Mouse (Mus musculus): ENCODE measurements around the gene Scpep1. TPM values are rescaled to one million over a fixed set of nuclear protein-coding genes. Genes with fewer than 3 reads are reported as not detected.

The Scpep1 gene
- total and polyA plus RNA-seq, 3 experiments: 2.1 to 25.2 (median 8.1) TPM

- Histone ChIP-seq H3K36me3 (replicated peaks) (peaks cover 11% of the 10 kb centered on the region), H3K9me3 (replicated peaks) (no peaks in the 10 kb centered on the region), H3K4me1 (ENCODE audit: insufficient read depth, low read depth, low read length) (peaks cover 43% of the 10 kb centered on the region), H3K4me3 (ENCODE audit: low read depth, low read length) (no peak overlapping the region), H3K27me3 (ENCODE audit: insufficient read depth, low read length) (no peaks in the 10 kb centered on the region)
- TF ChIP-seq GATA1 (IDR thresholded peaks at IDR 0.05; ENCODE audit: borderline replicate concordance, low read length) (no peak), POLR2AphosphoS5 (IDR thresholded peaks at IDR 0.05; ENCODE audit: insufficient replicate concordance, low read depth, low read length) (no peak), CTCF (IDR thresholded peaks at IDR 0.05; ENCODE audit: low read depth, low read length) (no peak), GATA2 (IDR thresholded peaks at IDR 0.05; ENCODE audit: borderline replicate concordance, low read depth, low read length) (no peak), TAL1 (conservative IDR thresholded peaks at IDR 0.05; ENCODE audit: low read depth, low read length) (no peak)
- DNase-seq (ENCODE audit: low spot score) (no peak), ATAC-seq (ENCODE audit: extremely low read depth, insufficient number of reproducible peaks, low FRiP score, poor library complexity, severe bottlenecking) (no peak)
These were observed 40.4 kb upstream of the Scpep1 start for GRCm38 (mm10) chr11:88995616-88996015.

- no peak for ATAC-seq (ENCODE audit: extremely low read depth, insufficient number of reproducible peaks, low FRiP score, poor library complexity, severe bottlenecking)
- TF ChIP-seq CTCF (IDR thresholded peaks at IDR 0.05; ENCODE audit: low read depth, low read length) (no peak), GATA2 (IDR thresholded peaks at IDR 0.05; ENCODE audit: borderline replicate concordance, low read depth, low read length) (no peak), GATA1 (IDR thresholded peaks at IDR 0.05; ENCODE audit: borderline replicate concordance, low read length) (no peak), TAL1 (conservative IDR thresholded peaks at IDR 0.05; ENCODE audit: low read depth, low read length) (no peak), POLR2AphosphoS5 (IDR thresholded peaks at IDR 0.05; ENCODE audit: insufficient replicate concordance, low read depth, low read length) (no peak)
These were observed 39.2 kb upstream of the Scpep1 start for GRCm38 (mm10) chr11:88994492-88994891.

GRCm38 (mm10) chr11:88993625-88994024, 38.4 kb upstream of the Scpep1 start:
- DNase-seq (ENCODE audit: low spot score): peak; percentile 50
- no peaks in the 10 kb centered on the region for H3K27me3 ChIP-seq (ENCODE audit: insufficient read depth, low read length)
- peaks cover 19% of the 10 kb centered on the region for H3K36me3 ChIP-seq (replicated peaks)
- no peaks in the 10 kb centered on the region for H3K9me3 ChIP-seq (replicated peaks)
- no peak overlapping the region for H3K4me3 ChIP-seq (ENCODE audit: low read depth, low read length)
- H3K4me1 ChIP-seq (ENCODE audit: insufficient read depth, low read depth, low read length): peaks cover 33% of the 10 kb centered on the region
- TF ChIP-seq GATA1 (IDR thresholded peaks at IDR 0.05; ENCODE audit: borderline replicate concordance, low read length) (no peak), CTCF (IDR thresholded peaks at IDR 0.05; ENCODE audit: low read depth, low read length) (0 out of 2 replicates have a peak, but pooled peaks have one; percentile 8)
- ATAC-seq (ENCODE audit: extremely low read depth, insufficient number of reproducible peaks, low FRiP score, poor library complexity, severe bottlenecking): peak; percentile 54

More at GRCm38 (mm10) chr11:88994492-88994891, 39.2 kb upstream of the Scpep1 start:
- Histone ChIP-seq H3K4me3 (ENCODE audit: low read depth, low read length) (no peak overlapping the region), H3K27me3 (ENCODE audit: insufficient read depth, low read length) (no peaks in the 10 kb centered on the region), H3K4me1 (ENCODE audit: insufficient read depth, low read depth, low read length) (peaks cover 38% of the 10 kb centered on the region), H3K9me3 (replicated peaks) (no peaks in the 10 kb centered on the region), H3K36me3 (replicated peaks) (peaks cover 12% of the 10 kb centered on the region)
- no peak for DNase-seq (ENCODE audit: low spot score)

GRCm38 (mm10) chr11:88993186-88993585, 37.9 kb upstream of the Scpep1 start:
- Histone ChIP-seq H3K4me1 (ENCODE audit: insufficient read depth, low read depth, low read length) (peaks cover 29% of the 10 kb centered on the region), H3K4me3 (ENCODE audit: low read depth, low read length) (no peak overlapping the region), H3K36me3 (replicated peaks) (peaks cover 23% of the 10 kb centered on the region), H3K9me3 (replicated peaks) (no peaks in the 10 kb centered on the region), H3K27me3 (ENCODE audit: insufficient read depth, low read length) (no peaks in the 10 kb centered on the region)
- DNase-seq (ENCODE audit: low spot score) (no peak), ATAC-seq (ENCODE audit: extremely low read depth, insufficient number of reproducible peaks, low FRiP score, poor library complexity, severe bottlenecking) (no peak)
- TF ChIP-seq CTCF (IDR thresholded peaks at IDR 0.05; ENCODE audit: low read depth, low read length): no peak

GRCm38 (mm10) chr11:88989530-88989929, 34.3 kb upstream of the Scpep1 start:
- no peak for TF ChIP-seq TAL1 (conservative IDR thresholded peaks at IDR 0.05; ENCODE audit: low read depth, low read length)
- TF ChIP-seq GATA2 (IDR thresholded peaks at IDR 0.05; ENCODE audit: borderline replicate concordance, low read depth, low read length): no peak
- TF ChIP-seq CTCF (IDR thresholded peaks at IDR 0.05; ENCODE audit: low read depth, low read length): no peak
- no peak for TF ChIP-seq POLR2AphosphoS5 (IDR thresholded peaks at IDR 0.05; ENCODE audit: insufficient replicate concordance, low read depth, low read length)
- TF ChIP-seq GATA1 (IDR thresholded peaks at IDR 0.05; ENCODE audit: borderline replicate concordance, low read length): no peak
- peak; percentile 45; the same call in 1 of the 2 replicates for ATAC-seq (ENCODE audit: extremely low read depth, insufficient number of reproducible peaks, low FRiP score, poor library complexity, severe bottlenecking)
- Histone ChIP-seq H3K27me3 (ENCODE audit: insufficient read depth, low read length) (no peaks in the 10 kb centered on the region), H3K9me3 (replicated peaks) (no peaks in the 10 kb centered on the region), H3K4me1 (ENCODE audit: insufficient read depth, low read depth, low read length) (peaks cover 12% of the 10 kb centered on the region), H3K36me3 (replicated peaks) (peaks cover 53% of the 10 kb centered on the region), H3K4me3 (ENCODE audit: low read depth, low read length) (no peak overlapping the region)
- peak; percentile 23 for DNase-seq (ENCODE audit: low spot score)

GRCm38 (mm10) chr11:88988956-88989355, 33.7 kb upstream of the Scpep1 start:
- DNase-seq (ENCODE audit: low spot score) (no peak), ATAC-seq (ENCODE audit: extremely low read depth, insufficient number of reproducible peaks, low FRiP score, poor library complexity, severe bottlenecking) (no peak)
- Histone ChIP-seq H3K4me1 (ENCODE audit: insufficient read depth, low read depth, low read length) (peaks cover 6% of the 10 kb centered on the region), H3K9me3 (replicated peaks) (no peaks in the 10 kb centered on the region), H3K4me3 (ENCODE audit: low read depth, low read length) (no peak overlapping the region), H3K36me3 (replicated peaks) (peaks cover 58% of the 10 kb centered on the region), H3K27me3 (ENCODE audit: insufficient read depth, low read length) (no peaks in the 10 kb centered on the region)
- TF ChIP-seq TAL1 (conservative IDR thresholded peaks at IDR 0.05; ENCODE audit: low read depth, low read length): no peak

GRCm38 (mm10) chr11:88986616-88987015, 31.4 kb upstream of the Scpep1 start:
- no peak for DNase-seq (ENCODE audit: low spot score)
- peaks cover 81% of the 10 kb centered on the region for H3K36me3 ChIP-seq (replicated peaks)

More at GRCm38 (mm10) chr11:88986616-88987015, 31.4 kb upstream of the Scpep1 start:
- Histone ChIP-seq H3K4me1 (ENCODE audit: insufficient read depth, low read depth, low read length) (no peaks in the 10 kb centered on the region), H3K4me3 (ENCODE audit: low read depth, low read length) (no peak overlapping the region), H3K9me3 (replicated peaks) (no peaks in the 10 kb centered on the region), H3K27me3 (ENCODE audit: insufficient read depth, low read length) (no peaks in the 10 kb centered on the region)
- TF ChIP-seq TAL1 (conservative IDR thresholded peaks at IDR 0.05; ENCODE audit: low read depth, low read length): no peak
- no peak for TF ChIP-seq GATA2 (IDR thresholded peaks at IDR 0.05; ENCODE audit: borderline replicate concordance, low read depth, low read length)
- TF ChIP-seq GATA1 (IDR thresholded peaks at IDR 0.05; ENCODE audit: borderline replicate concordance, low read length): no peak
- TF ChIP-seq CTCF (IDR thresholded peaks at IDR 0.05; ENCODE audit: low read depth, low read length): no peak
- no peak for TF ChIP-seq POLR2AphosphoS5 (IDR thresholded peaks at IDR 0.05; ENCODE audit: insufficient replicate concordance, low read depth, low read length)
- ATAC-seq (ENCODE audit: extremely low read depth, insufficient number of reproducible peaks, low FRiP score, poor library complexity, severe bottlenecking): no peak

All from G1E (cell line).